15 mouse cellular contexts compared by ENCODE assay signal in genomic region chr4:45719564-45719963, GRCm38 (mm10).
DNase-seq lines count a peak whose midpoint lies in the region; ATAC-seq and TF ChIP-seq lines count a peak whose summit lies in the region.
"Had no signal": no experiment of that assay in that cellular context is flagged by ENCODE, and none has a peak within 500 bp of the region (broad histone marks: within the 10 kb centered on the region; RNA-seq: fewer than 3 reads in every experiment).

No protein-coding gene starts in this region.

- no peak overlapping the region for H3K4me3 ChIP-seq in hindbrain, embryonic 10.5 days
- H3K4me3 ChIP-seq in hindbrain, embryonic 16.5 days (ENCODE audit: low read length) = no peak overlapping the region
- H3K4me3 ChIP-seq in CH12.LX (replicated peaks in 1 of 3; ENCODE audit: low read depth in 2 of 3, low read length in 2 of 3, poor library complexity in 1 of 3) = no peak overlapping the region
- H3K4me3 ChIP-seq: heart, embryonic 10.5 days; lung, embryonic 15.5 days; myocyte had no signal

- H3K79me2 ChIP-seq in CH12.LX (replicated peaks; ENCODE audit: control insufficient read depth, extremely low read depth, insufficient read depth, poor library complexity, severe bottlenecking) = no peaks in the 10 kb centered on the region

- H3K27me3 ChIP-seq in hindbrain, embryonic 10.5 days (ENCODE audit: insufficient read depth, poor library complexity, severe bottlenecking) = peaks cover 9% of the 10 kb centered on the region; the same call in 1 of the 2 replicates
- H3K27me3 ChIP-seq in hindbrain, embryonic 16.5 days (replicated peaks; ENCODE audit: control insufficient read depth, insufficient read depth, low read length) = no peaks in the 10 kb centered on the region; the same call in 1 of the 2 replicates
- H3K27me3 ChIP-seq in CH12.LX (replicated peaks) = no peaks in the 10 kb centered on the region
- H3K27me3 ChIP-seq: lung, embryonic 15.5 days had no signal

- peaks cover 7% of the 10 kb centered on the region for H3K4me1 ChIP-seq in hindbrain, embryonic 10.5 days (replicated peaks)
- H3K4me1 ChIP-seq in hindbrain, embryonic 16.5 days (ENCODE audit: control insufficient read depth, insufficient read depth, low read depth, low read length) = peaks cover 3% of the 10 kb centered on the region
- H3K4me1 ChIP-seq in CH12.LX (ENCODE audit: control insufficient read depth in 1 of 2, insufficient read depth in 2 of 2) = peaks cover 17 to 92% of the 10 kb centered on the region in 2 experiments
- H3K4me1 ChIP-seq: lung, embryonic 15.5 days had no signal

- no peak for DNase-seq in hindbrain, embryonic 10.5 days (ENCODE audit: low spot score)
- peak; percentile 96 for DNase-seq in CH12.LX (ENCODE audit: extremely low read depth)
- peak; percentile 68 for DNase-seq in thymus, postnatal 14 days
- DNase-seq in gastrocnemius, postnatal 25 days = no peak
- no peak for DNase-seq in cerebellum, adult 11-12 months
- no peak for DNase-seq in layer of hippocampus, adult 11-12 months (ENCODE audit: low spot score)
- DNase-seq: cerebellum, adult 9-10 months; gastrocnemius, postnatal 10 days; heart, postnatal 4 days; kidney, adult 9 months had no signal

- H3K9me3 ChIP-seq in hindbrain, embryonic 10.5 days = no peaks in the 10 kb centered on the region
- no peaks in the 10 kb centered on the region for H3K9me3 ChIP-seq in hindbrain, embryonic 16.5 days (ENCODE audit: control insufficient read depth, low read length)
- no peaks in the 10 kb centered on the region for H3K9me3 ChIP-seq in CH12.LX (replicated peaks; ENCODE audit: low read length)
- H3K9me3 ChIP-seq: heart, embryonic 10.5 days; lung, embryonic 15.5 days had no signal

- dilution Hi-C loops in CH12.LX (cut with MboI; ENCODE audit: extremely low pct_ligation_motif_present, extremely low pct_unique_long_range_greater_than_20kb, low sequenced_read_pairs) = no loop called here

- peak; percentile 82 for TF ChIP-seq EP300 in CH12.LX (IDR thresholded peaks at IDR 0.05; ENCODE audit: low read length)

- TF ChIP-seq RAD21 in CH12.LX (IDR thresholded peaks at IDR 0.05; ENCODE audit: low read depth, low read length) = peak; percentile 1

- H3K27ac ChIP-seq in hindbrain, embryonic 10.5 days = peak overlapping the region; percentile 50
- H3K27ac ChIP-seq in hindbrain, embryonic 16.5 days (ENCODE audit: low read depth, low read length) = no peak overlapping the region
- H3K27ac ChIP-seq in CH12.LX (ENCODE audit: insufficient read depth, low read depth) = no peak overlapping the region
- H3K27ac ChIP-seq: heart, embryonic 10.5 days; lung, embryonic 15.5 days had no signal

- TF ChIP-seq CTCF in CH12.LX (conservative IDR thresholded peaks at IDR 0.05 in 1 of 2, IDR thresholded peaks at IDR 0.05 in 1 of 2; ENCODE audit: low read depth in 2 of 2, low read length in 2 of 2) = no peak

- ATAC-seq in hindbrain, embryonic 16.5 days = no peak
- peak; percentile 74 for ATAC-seq in granulocyte monocyte progenitor cell, adult 5-6 weeks (replicated peaks; ENCODE audit: poor library complexity, severe bottlenecking)

- no peak for TF ChIP-seq POLR2A in CH12.LX (IDR thresholded peaks at IDR 0.05; ENCODE audit: low read depth, low read length)

- in situ Hi-C loops in CH12.LX (cut with MboI; ENCODE audit: low pct_ligation_motif_present, low pct_unique_long_range_greater_than_20kb, low sequenced_read_pairs) = no loop called here

- 64% methylated on average over 3 of the region's 3 CpGs for WGBS in hindbrain, embryonic 10.5 days
- 53% methylated on average over 3 of the region's 3 CpGs for WGBS in hindbrain, embryonic 16.5 days

- no peaks in the 10 kb centered on the region for H3K36me3 ChIP-seq in hindbrain, embryonic 10.5 days
- H3K36me3 ChIP-seq in hindbrain, embryonic 16.5 days (ENCODE audit: control insufficient read depth, insufficient read depth, low read length) = no peaks in the 10 kb centered on the region
- H3K36me3 ChIP-seq in CH12.LX (replicated peaks in 1 of 2; ENCODE audit: control insufficient read depth in 1 of 2, insufficient read depth in 1 of 2, low read length in 1 of 2) = no peaks in the 10 kb centered on the region
- H3K36me3 ChIP-seq: heart, embryonic 10.5 days; lung, embryonic 15.5 days had no signal

- no peak overlapping the region for H3K4me2 ChIP-seq in hindbrain, embryonic 16.5 days (ENCODE audit: low read length)
- H3K4me2 ChIP-seq in CH12.LX (ENCODE audit: insufficient read depth, low read depth, poor library complexity, severe bottlenecking) = 0 out of 2 replicates have a peak overlapping the region, but pooled peaks have one; percentile 12
- H3K4me2 ChIP-seq: lung, embryonic 15.5 days had no signal

- H3K9ac ChIP-seq in hindbrain, embryonic 16.5 days (ENCODE audit: low read depth, low read length) = no peak overlapping the region
- no peak overlapping the region for H3K9ac ChIP-seq in CH12.LX (ENCODE audit: insufficient read depth, low read depth)
- H3K9ac ChIP-seq: lung, embryonic 15.5 days had no signal

TF ChIP-seq in CH12.LX, 34 proteins besides CTCF, POLR2A, EP300 and RAD21:
- TF ChIP-seq E2F4 (IDR thresholded peaks at IDR 0.05; ENCODE audit: insufficient replicate concordance, low read depth, low read length) (no peak), CHD1 (IDR thresholded peaks at IDR 0.05; ENCODE audit: low read depth, low read length) (no peak), USF1 (IDR thresholded peaks at IDR 0.05; ENCODE audit: low read depth, low read length) (no peak), SMC3 (IDR thresholded peaks at IDR 0.05; ENCODE audit: low read depth, low read length) (no peak; the same call in 1 of the 2 replicates), SIN3A (IDR thresholded peaks at IDR 0.05; ENCODE audit: low read length) (no peak), TBP (conservative IDR thresholded peaks at IDR 0.05; ENCODE audit: low read depth, low read length) (no peak), JUN (IDR thresholded peaks at IDR 0.05; ENCODE audit: insufficient read depth, low read depth, low read length) (no peak), UBTF (IDR thresholded peaks at IDR 0.05; ENCODE audit: low read depth, low read length) (no peak), ZNF384 (IDR thresholded peaks at IDR 0.05; ENCODE audit: low read depth, low read length) (no peak), MYC (IDR thresholded peaks at IDR 0.05; ENCODE audit: low read depth, low read length) (0 out of 2 replicates have a peak, but pooled peaks have one; percentile 12), ZMIZ1 (IDR thresholded peaks at IDR 0.05; ENCODE audit: low read depth, low read length) (no peak), JUND (conservative IDR thresholded peaks at IDR 0.05; ENCODE audit: low read depth, low read length) (no peak), BHLHE40 (IDR thresholded peaks at IDR 0.05; ENCODE audit: low read depth, low read length) (peak; percentile 71), ELF1 (IDR thresholded peaks at IDR 0.05; ENCODE audit: low read depth, low read length) (0 out of 2 replicates have a peak, but pooled peaks have one; percentile 33), RCOR1 (conservative IDR thresholded peaks at IDR 0.05; ENCODE audit: low read depth, low read length) (0 out of 2 replicates have a peak, but pooled peaks have one; percentile 47), MAFK (IDR thresholded peaks at IDR 0.05; ENCODE audit: insufficient replicate concordance, low read length) (no peak; the same call in 1 of the 2 replicates), ZKSCAN1 (IDR thresholded peaks at IDR 0.05; ENCODE audit: borderline replicate concordance, low read depth, low read length) (no peak), IRF4 (IDR thresholded peaks at IDR 0.05; ENCODE audit: low read depth, low read length) (no peak; the same call in 1 of the 2 replicates), NELFE (IDR thresholded peaks at IDR 0.05; ENCODE audit: low read depth, low read length) (no peak; the same call in 1 of the 2 replicates), KAT2A (IDR thresholded peaks at IDR 0.05; ENCODE audit: insufficient replicate concordance, low read length) (no peak), MAZ (IDR thresholded peaks at IDR 0.05; ENCODE audit: low read depth, low read length) (no peak), HCFC1 (IDR thresholded peaks at IDR 0.05; ENCODE audit: low read depth, low read length) (0 out of 2 replicates have a peak, but pooled peaks have one; percentile 24), CHD2 (IDR thresholded peaks at IDR 0.05; ENCODE audit: low read length) (peak; percentile 85), POLR2AphosphoS2 (IDR thresholded peaks at IDR 0.05; ENCODE audit: low read depth, low read length) (no peak), NRF1 (IDR thresholded peaks at IDR 0.05; ENCODE audit: low read depth, low read length) (0 out of 2 replicates have a peak, but pooled peaks have one; percentile 26), MXI1 (IDR thresholded peaks at IDR 0.05; ENCODE audit: low read depth, low read length) (no peak), MEF2A (IDR thresholded peaks at IDR 0.05; ENCODE audit: borderline replicate concordance, low read depth, low read length) (peak; percentile 67), PAX5 (IDR thresholded peaks at IDR 0.05; ENCODE audit: low read length) (no peak), ETS1 (conservative IDR thresholded peaks at IDR 0.05; ENCODE audit: low read depth, low read length) (peak; percentile 79), USF2 (conservative IDR thresholded peaks at IDR 0.05; ENCODE audit: low read depth, low read length) (no peak), ZC3H11A (IDR thresholded peaks at IDR 0.05; ENCODE audit: low read depth, low read length) (no peak), MAX (IDR thresholded peaks at IDR 0.05; ENCODE audit: low read length) (peak; percentile 47; the same call in 1 of the 2 replicates), GABPA (IDR thresholded peaks at IDR 0.05; ENCODE audit: insufficient replicate concordance, low read depth, low read length) (no peak), TCF12 (IDR thresholded peaks at IDR 0.05; ENCODE audit: low read depth, low read length) (peak; percentile 90; the same call in 1 of the 2 replicates)

Comparison
In these comparisons a context has a peak if more than half of its experiments do, and no peak if none do; other contexts are left out.
1. DNase-seq: peak in CH12.LX (single experiment) and thymus, postnatal 14 days (single experiment); none in hindbrain, embryonic 10.5 days (single experiment), gastrocnemius, postnatal 25 days (single experiment), cerebellum, adult 11-12 months (single experiment) and layer of hippocampus, adult 11-12 months (single experiment).